Mouse (Mus musculus) heart, postnatal 4 days (tissue): ENCODE measurements around the gene Gm26741. TPM values are rescaled to one million over a fixed set of nuclear protein-coding genes. Genes with fewer than 3 reads are reported as not detected.

Experiments
- DNase-seq: peaks from one replicate; pipeline ENCODE4 v3.0.0; 2021
- total RNA-seq, 2 experiments: library from RNA; stranded (reverse); gene quantifications; 2 replicates each; pipeline ENCODE4 v1.2.3; 2021

Gene Gm26741
- total RNA-seq, 2 experiments from 2014 or later = not detected

DNA sequence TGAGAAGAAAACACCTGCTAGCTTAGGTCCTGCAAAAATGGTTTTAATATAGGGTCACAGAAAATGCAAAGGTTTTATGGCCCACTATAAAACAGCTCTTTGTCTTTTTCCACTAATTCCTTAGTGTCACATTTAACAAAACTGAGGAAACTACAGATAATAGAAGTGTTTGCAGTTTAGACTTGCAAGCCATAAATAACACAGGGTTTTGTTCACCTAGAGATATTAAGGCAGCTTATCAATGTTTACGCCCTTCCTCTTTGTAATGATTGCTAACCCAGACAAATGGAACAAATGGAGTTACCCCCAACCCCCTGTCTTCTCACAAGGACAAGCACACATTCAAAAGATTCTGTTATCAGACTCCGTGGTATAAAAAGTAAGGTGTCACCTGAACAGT, 32.6 kb downstream of the Gm26741 start:
- DNase-seq = no peak

- no peak for DNase-seq
These were observed 38.1 kb downstream of the Gm26741 start for GRCm38 (mm10) chr10:52396647-52397046.

DNA sequence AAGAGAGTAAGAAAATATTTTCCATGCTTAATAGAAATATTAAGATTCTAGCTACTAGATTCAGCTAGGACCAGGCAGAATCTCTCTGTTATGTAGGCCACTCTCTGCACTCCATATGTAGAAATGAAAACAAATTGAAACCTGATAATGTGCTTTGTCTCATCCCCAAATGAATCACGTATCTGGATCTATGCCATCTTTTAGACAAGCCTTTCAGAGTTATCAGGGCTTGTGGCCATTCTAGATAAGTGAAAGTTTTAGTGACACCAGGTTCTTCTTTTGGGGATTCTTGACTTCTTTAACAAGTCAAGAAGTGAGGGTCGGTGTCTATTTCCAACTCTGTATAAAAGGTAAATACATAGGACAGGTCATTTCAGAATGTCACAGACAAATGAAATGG, 40.1 kb downstream of the Gm26741 start:
- no peak for DNase-seq

GRCm38 (mm10) chr10:52399722-52400121, 41.2 kb downstream of the Gm26741 start:
- no peak for DNase-seq

- no peak for DNase-seq
These were observed 46.6 kb downstream of the Gm26741 start for GRCm38 (mm10) chr10:52405160-52405559.

- no peak for DNase-seq
These were observed 49.0 kb downstream of the Gm26741 start for GRCm38 (mm10) chr10:52407526-52407925.

Other genes starting within 250 kb of the Gm26741 start
- not detected for gene Ros1, start 163.5 kb upstream of the Gm26741 start, total RNA-seq
- gene Dcbld1, start 125.1 kb upstream of the Gm26741 start, total RNA-seq = 1 to 10 TPM; 6.0 to 6.2 TPM
- gene Gopc, start 23.4 kb downstream of the Gm26741 start, total RNA-seq = 10 to 100 TPM; 19.2 to 19.6 TPM
- gene Nepn, start 30.2 kb downstream of the Gm26741 start, total RNA-seq = under 1 TPM in 1 of 2 experiments, not detected in 1; 0.19 TPM
- 10 to 100 TPM; 28.3 to 32.9 TPM for gene Nus1, start 58.8 kb downstream of the Gm26741 start, total RNA-seq